Mouse (Mus musculus): Measurements from ENCODE around the gene Chrm3. TPM values are rescaled to one million over a fixed set of nuclear protein-coding genes. Genes with fewer than 3 reads are reported as not detected.
"Not testable (repeated sequence)": the region's sequence is repeated elsewhere in the genome, so short reads cannot be mapped to it uniquely, and the experiment has no call there.

Chrm3 gene
- total and polyA plus RNA-seq, 3 experiments = 0.47 to 1.2 (median 0.89) TPM

DNA sequence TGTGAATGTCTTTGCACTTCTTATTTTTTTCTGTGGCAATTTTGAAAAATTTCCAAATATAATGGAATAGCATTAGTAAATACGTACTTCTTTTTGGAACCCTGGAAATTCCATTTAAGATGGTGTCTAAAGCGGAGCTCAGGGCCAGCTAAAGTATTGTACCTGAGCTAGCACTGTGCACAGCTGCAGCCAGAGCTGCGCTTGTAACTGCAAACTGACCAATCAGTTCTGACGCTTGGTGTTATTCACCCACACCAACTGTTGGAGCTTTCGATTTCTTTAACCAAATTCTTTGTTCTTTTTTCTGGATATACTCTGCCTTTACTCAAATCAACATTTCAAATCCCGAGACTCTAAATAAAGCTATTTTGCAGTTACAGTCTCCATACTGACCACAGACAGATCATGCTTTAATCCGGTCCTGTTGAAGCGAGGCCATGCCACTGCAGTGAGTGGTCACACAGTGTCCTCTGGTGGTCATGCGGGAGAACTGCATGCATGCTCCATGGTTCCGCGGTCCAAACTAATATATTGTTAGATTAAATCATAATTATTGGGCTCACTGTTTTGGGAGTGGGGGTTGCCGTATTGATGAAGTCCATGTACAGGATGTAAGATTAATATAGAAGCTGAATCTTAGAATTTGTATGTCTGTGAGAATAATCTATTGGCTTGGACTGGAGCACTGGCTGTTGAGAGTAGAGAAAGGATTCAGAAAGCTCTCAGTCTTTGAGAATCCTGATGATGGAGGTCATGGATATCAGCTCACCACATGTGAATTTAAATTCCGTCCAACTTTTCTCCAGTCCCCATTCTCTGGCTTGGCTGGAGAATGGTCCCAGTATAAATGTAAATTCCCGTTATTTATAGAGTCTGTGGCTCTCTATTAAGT lies 513.9 kb downstream of the Chrm3 start:
- no peak overlapping the region for H3K27ac ChIP-seq
- H3K9ac ChIP-seq (ENCODE audit: low read depth, low read length) = no peak overlapping the region
- no peaks in the 10 kb centered on the region for H3K36me3 ChIP-seq (ENCODE audit: control insufficient read depth, insufficient read depth, low read length)
- TF ChIP-seq CTCF (IDR thresholded peaks at IDR 0.05) (no peak), EP300 (IDR thresholded peaks at IDR 0.05; ENCODE audit: insufficient read depth, low read depth, low read length) (peak; percentile 99), POLR2A (IDR thresholded peaks at IDR 0.05; ENCODE audit: insufficient read depth, low read depth, low read length) (no peak)
- intact Hi-C loops (cut with DNase I) = loop anchor here (1.0 to 10.0 kb wide), 3 partner anchors 162 to 664 kb away; no protein-coding TSS in a partner anchor
- no peaks in the 10 kb centered on the region for H3K4me1 ChIP-seq (ENCODE audit: control insufficient read depth, insufficient read depth, low read length)
- 33% methylated on average over 14 of the region's 14 CpGs for WGBS
- no peaks in the 10 kb centered on the region; the same call in 1 of the 2 replicates for H3K27me3 ChIP-seq (ENCODE audit: control insufficient read depth, insufficient read depth, low read length)
- DNase-seq = peak; percentile 36 to 72
- H3K4me3 ChIP-seq = no peak overlapping the region
- no peaks in the 10 kb centered on the region for H3K79me2 ChIP-seq (replicated peaks; ENCODE audit: control insufficient read depth, insufficient read depth, low read length)

GRCm38 (mm10) chr13:9834146-9834679 lies 526.4 kb downstream of the Chrm3 start:
- H3K4me3 ChIP-seq; intact Hi-C loops (cut with DNase I); H3K27ac ChIP-seq; H3K4me1 ChIP-seq (ENCODE audit: control insufficient read depth, insufficient read depth, low read length); H3K79me2 ChIP-seq (replicated peaks; ENCODE audit: control insufficient read depth, insufficient read depth, low read length); H3K36me3 ChIP-seq (ENCODE audit: control insufficient read depth, insufficient read depth, low read length); H3K27me3 ChIP-seq (ENCODE audit: control insufficient read depth, insufficient read depth, low read length); H3K9ac ChIP-seq (ENCODE audit: low read depth, low read length): not testable (repeated sequence)
- peak; percentile 36 to 62 for DNase-seq
- 78% methylated on average over 33 of the region's 33 CpGs for WGBS

- H3K4me3 ChIP-seq = no peak overlapping the region
- TF ChIP-seq CTCF (IDR thresholded peaks at IDR 0.05) = peak; percentile 71
- no peak for TF ChIP-seq EP300 (IDR thresholded peaks at IDR 0.05; ENCODE audit: insufficient read depth, low read depth, low read length)
- no peaks in the 10 kb centered on the region for H3K27me3 ChIP-seq (ENCODE audit: control insufficient read depth, insufficient read depth, low read length)
- DNase-seq = peak; percentile 11 to 36
- intact Hi-C loops (cut with DNase I) = no loop called here
- 72% methylated on average over 5 of the region's 5 CpGs for WGBS
- H3K4me1 ChIP-seq (ENCODE audit: control insufficient read depth, insufficient read depth, low read length) = no peaks in the 10 kb centered on the region
- no peaks in the 10 kb centered on the region for H3K79me2 ChIP-seq (replicated peaks; ENCODE audit: control insufficient read depth, insufficient read depth, low read length)
- no peaks in the 10 kb centered on the region for H3K36me3 ChIP-seq (ENCODE audit: control insufficient read depth, insufficient read depth, low read length)
- H3K27ac ChIP-seq = no peak overlapping the region
- no peak overlapping the region for H3K9ac ChIP-seq (ENCODE audit: low read depth, low read length)
Observed at GRCm38 (mm10) chr13:9826227-9826626, 534.4 kb downstream of the Chrm3 start.

Small RNAs within 50 kb of the gene (microRNA-seq; reads per million reads assigned to microRNA genes)
- 0 reads per million in 2 experiments for gene Gm24187
